Mouse (Mus musculus): Measurements from ENCODE around the gene Mettl7a3.

DNA sequence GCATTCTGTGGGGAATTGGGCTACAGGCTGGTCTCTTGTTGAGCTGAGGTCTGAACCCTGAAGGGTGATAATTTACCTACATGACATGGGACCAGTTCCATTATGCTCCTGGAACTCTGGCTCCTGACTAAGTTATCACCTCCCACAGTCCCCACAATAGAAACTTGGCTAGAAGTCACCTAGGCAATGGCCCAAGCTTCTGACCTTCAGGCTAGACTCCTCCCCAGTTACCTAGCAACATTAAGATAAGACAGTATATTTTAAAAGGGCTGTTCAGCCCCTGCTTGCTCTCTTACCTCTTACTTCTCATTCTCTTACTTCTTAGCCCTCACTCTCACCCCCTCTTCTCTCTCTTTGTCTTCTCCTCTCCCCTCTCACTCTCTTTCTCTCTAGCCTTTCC is 10.8 kb downstream of the Mettl7a3 start:
- TF ChIP-seq CTCF (IDR thresholded peaks at IDR 0.05; ENCODE audit: low read depth, low read length): no peak
- no peak for TF ChIP-seq GATA1 (IDR thresholded peaks at IDR 0.05; ENCODE audit: borderline replicate concordance, low read length)
- TF ChIP-seq GATA2 (IDR thresholded peaks at IDR 0.05; ENCODE audit: borderline replicate concordance, low read depth, low read length): no peak
- no peak for TF ChIP-seq TAL1 (conservative IDR thresholded peaks at IDR 0.05; ENCODE audit: low read depth, low read length)
- no peak for TF ChIP-seq POLR2AphosphoS5 (IDR thresholded peaks at IDR 0.05; ENCODE audit: insufficient replicate concordance, low read depth, low read length)
